Mouse (Mus musculus) thymus, postnatal 25 days (tissue): ENCODE data around the gene Macrod2.

ENCODE experiments used
- DNase-seq: peaks from one replicate; pipeline ENCODE4 v3.0.0; 2022

Macrod2 gene

DNA sequence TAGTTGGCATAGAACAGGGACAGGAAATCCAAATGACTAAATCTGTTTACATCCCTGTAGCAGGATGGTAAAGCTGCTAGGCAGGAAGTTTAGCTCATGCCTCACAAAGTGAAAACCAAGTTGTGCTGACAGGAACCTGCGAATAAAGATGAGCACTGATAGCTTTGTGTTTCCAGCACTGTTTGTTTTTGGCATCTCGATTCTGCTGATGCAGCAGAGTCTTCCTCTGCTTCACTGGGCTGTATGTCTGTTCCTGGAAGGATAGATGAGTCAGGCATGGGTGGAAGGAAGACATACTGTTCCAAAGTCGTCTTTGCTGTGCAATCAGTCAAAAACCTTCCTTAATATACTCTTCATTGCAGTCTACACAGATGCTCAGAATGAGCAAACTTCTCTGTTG is 942.6 kb downstream of the Macrod2 start:
- no peak for DNase-seq

DNA sequence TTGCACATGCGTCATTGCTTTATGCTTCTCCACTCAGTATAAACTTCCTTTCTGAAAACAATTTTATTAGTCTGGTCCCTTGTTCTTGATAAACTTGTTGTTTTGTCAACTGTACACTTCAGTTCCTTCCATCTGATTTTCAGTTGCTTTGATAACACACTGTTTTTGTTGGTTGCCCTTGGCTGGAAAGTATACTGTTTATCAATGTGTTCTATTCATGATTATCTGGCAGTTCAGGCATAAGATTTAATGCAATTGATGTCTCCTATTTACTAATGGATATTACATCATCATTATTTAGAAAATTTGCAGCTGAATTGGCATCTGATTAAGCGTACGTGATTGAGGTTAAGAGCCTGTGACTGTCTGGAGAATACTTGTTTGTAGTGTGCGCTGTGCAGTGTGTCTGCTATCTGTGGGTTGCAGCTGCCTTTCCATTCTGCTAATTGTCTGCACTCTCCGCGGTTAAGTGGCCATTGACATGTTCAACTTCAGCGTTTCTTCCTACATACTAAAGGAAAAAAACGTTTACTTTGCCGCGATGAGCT is 949.0 kb downstream of the Macrod2 start:
- DNase-seq = no peak

DNA sequence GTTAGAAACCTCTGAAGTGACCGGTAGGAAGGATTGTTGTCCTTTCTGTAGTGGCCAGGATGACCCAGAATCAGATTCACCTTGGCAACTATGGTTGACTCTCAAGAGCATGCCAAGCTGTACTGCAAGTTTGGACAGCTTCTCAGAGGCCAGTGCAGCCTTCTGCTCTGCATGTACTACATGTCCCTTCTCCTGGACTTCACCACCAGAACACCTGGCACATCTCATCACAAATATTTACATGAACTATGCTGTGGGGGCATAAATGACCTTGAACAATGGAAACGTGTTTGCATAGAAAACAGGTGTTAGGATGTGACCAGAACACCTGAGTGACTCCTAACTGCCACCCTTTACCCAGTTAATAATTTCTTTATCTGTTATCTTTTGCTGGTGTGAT is 957.5 kb downstream of the Macrod2 start:
- DNase-seq = no peak

DNA sequence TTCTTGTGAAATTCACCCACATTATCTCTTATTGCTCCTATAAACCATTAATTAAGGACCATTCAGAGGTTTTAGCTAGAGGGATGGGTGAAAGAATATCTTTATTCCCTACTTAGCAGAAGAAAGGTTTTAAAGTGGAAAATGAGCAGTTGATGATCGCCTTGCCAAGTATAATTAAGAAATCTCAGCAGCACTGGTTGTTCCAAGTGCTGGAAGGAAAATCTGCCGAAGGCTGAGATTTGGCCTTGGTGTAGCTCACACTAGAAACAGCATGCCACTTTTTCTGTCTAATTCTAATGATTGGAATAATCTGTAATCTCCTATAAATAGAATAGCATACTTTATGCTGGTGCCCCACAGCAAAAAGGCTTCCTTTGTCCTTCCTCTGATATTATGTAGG is 993.5 kb downstream of the Macrod2 start:
- DNase-seq = no peak

DNA sequence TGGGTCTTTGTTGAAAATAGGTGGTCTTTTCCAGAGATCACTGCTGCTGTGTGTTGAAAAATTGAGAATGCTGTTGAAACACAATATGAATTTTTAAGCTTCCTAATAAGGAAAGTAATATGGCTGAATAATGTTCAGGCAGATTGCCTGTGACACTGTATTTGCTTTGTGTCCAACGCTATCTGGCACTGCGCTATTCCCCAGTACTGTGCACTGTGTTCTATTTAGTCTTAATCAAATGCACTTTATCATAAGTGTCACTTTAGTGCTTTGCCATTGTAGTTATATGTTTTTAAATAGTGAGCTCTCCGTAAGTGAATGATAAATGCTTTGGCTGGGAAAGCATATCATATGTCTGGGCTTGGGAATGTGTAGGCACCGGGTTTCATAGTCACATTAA is 996.1 kb downstream of the Macrod2 start:
- DNase-seq = no peak

DNA sequence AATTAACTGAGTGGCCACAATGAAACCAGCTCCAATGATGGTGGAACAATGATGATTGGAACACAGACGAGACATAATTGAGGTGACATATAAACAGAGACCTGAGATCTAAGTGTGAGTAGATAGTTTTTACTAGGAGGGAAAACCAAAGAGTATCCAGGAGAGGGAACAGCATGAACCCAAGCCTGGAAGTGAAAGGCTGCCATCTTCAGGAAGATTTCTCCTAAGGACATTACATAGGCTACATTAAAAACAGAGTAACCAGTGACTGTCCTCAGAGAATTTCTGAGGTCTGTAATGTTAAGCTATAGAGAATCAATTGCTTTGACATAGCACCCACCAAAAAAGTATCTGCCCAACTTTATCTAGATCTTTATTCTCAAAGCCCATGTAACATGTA is 999.7 kb downstream of the Macrod2 start:
- no peak for DNase-seq

DNA sequence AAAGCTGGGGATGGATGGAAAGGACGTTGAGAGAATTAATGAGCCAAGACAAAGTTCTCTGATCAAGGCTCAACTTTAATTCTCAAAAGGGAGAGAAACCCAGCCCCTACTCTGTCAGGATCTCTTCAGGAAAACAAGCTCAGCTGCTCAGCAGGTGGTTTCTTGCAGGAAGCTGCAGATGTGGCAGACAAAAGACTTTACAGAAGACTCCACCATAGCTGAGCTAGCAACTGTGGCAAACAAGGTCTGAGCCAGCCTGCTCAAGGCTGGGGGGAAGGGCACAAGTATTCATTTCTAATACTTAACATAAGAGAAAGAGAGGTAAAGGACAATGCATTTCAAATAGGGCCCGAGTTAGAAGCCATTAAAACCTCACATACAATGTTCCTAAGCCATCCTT is 1013.7 kb downstream of the Macrod2 start:
- no peak for DNase-seq

DNA sequence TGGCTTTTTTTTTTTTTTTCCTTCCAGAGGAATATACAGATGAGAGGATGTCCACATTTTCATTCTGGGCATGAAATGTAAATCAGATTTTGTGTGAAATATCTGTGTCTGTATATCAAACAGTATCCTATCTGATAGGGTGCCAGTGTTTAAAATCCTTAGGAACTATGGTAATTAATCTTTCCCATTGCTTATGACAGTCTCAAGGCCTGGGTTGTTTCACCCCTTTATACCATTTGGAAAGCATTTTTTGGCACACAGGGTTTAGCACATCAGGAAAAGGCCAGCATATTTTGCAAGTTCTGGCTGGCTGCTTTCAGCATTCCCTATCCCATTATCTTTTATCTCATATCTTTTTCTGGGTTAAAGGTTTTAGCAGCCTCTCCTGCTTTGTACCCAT is 1021.3 kb downstream of the Macrod2 start:
- DNase-seq = no peak

DNA sequence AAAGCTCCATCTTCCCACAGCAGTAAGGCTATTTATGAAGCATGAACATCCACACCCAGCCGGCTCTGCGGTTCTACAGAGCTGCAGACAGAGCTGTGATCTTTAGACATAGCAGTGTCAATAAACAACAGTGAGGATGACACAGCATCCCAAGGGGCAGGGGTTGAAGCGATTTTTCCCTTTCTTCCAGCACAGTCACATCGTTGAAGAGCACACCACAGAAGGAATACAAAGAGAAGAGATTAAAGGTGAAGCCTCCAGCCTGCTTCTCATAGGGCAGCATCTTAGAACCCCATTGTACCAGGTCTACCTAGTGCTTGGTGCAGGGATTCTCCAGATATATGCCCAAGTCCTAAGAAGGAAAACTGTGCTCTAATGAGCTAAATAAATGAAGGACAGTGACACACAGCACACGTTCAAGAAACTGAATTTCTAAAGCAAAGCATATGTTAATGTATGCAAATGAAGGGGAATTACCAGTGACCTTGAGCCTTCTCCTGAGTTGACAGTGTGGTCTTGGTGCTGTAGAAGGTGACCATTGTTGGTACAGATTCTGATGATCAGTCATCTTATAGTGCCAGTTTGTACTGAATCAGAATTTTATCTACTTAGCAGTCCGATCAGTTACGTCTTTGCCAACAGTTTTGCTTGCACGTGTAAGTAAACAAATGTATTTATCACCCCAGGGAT is 1021.9 kb downstream of the Macrod2 start:
- DNase-seq = no peak

DNA sequence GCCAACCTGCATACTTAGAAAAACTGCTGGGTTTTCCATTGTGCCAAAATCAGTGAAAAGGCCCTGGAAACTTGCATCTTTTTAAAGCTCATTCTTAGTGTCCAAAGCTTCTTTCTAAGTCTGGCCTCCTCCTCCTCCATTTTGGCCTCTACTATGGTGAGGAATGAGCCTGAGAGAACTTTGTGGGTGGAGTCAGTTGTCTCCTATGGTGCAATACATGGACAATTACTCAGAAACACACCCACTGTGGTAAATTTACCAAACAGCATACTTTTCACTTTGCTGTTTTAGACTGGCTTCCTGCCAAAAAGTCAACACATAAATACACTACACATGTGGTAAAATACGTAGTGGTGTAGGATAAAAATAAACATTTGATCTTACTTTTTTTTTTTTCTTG is 1024.7 kb downstream of the Macrod2 start:
- no peak for DNase-seq

DNA sequence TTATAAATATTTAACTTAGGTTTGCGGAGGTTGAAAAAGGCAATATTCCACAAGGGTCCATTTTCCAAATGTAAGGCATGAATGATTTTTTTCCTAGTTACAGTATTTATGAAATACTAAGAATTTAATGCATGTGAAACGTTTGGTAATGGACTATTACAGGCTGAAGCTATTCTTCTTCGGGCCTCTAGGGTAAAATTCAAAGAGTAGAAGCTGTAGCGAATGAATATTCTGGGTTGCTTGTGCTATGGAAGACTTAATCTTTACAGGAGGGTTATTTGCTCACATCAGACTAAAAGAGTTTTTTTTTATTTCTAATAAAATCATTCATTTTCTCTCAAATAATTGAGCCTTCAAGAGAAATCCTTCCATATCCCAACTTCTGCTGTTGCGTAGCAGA is 1039.0 kb downstream of the Macrod2 start:
- DNase-seq = no peak

DNA sequence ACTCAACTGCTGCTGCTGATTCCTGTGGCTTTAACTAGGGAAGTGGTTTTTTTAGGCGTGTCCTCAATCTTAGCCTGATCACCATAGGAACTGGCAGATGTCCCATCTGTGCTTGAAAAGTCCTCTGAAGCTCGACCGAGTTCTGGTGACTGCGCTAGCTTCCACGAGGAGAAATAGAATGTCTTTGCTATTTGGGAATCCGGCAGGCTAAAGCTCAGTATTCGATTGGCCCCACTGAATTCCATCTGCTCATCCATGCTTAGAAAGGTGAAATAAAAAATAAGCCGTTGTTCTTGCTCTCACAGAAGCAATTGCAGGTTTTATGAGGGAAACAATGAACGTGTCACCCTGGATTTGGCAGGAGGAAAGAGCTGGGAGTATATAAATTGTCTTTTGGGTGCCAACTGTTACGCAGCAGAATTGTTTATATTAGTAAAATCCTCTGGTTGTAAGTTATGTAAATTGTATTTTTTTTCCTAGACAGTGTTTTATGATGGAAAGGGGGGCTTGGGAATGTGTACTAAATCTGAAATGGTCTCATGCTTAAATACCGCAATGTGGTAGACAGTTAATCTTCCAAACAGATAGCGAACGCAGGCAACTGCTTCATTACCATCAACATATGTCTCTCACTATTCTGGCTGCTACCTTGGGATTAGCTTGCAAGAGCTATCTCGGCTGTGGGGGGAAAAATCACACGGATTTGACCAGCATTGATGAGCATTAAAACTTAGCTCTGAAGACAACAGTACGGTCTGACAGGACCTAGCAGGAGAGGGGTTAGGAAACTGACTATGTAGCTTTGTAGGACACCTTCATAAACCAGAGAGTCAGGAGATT is 1039.8 kb downstream of the Macrod2 start:
- no peak for DNase-seq

DNA sequence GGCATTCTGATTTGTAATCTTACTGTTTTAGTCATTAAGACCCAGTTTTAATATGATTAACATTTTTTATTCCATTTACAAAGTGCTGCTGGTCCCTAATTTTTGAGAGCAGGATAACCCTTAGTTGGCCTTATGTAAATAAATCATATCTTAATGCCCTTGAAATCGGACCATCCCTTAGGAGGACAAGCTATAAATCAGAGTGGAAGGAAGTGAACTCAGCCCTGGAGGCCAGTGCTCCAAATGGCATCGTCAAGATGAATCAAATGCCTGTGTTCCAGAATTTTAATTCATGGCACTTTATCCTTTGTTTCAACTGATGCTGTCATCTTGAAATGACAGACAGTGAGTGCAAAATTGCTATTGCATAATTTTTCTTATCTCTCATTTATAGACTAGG is 1046.8 kb downstream of the Macrod2 start:
- no peak for DNase-seq

DNA sequence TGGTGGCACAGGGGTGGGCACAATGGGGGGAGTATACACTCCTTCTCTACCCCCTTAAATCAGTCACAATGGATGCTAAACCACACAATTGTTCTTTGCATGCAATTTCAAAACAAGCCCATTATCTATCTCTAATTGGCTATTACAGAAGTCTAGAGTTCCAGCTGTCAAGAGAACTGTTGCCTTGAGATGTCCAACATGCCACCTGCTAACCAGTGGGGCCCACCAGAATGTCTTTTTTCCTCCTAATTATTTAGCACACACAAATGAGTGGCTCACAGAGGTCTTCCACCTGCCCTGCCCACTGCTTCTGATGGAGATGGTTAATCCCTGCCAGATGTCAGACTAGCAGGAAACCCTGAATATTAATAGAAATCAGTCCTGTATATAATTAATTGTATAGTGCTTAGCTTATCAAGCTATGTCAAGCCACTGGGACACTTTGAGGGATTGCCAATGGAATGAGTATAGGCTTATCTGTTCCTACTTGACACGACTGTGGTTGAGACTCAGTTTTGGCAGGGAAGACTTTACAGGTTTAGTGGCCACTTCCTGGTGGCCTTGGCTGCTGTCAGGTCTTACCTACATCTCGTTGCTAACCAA is 1054.1 kb downstream of the Macrod2 start:
- no peak for DNase-seq

DNA sequence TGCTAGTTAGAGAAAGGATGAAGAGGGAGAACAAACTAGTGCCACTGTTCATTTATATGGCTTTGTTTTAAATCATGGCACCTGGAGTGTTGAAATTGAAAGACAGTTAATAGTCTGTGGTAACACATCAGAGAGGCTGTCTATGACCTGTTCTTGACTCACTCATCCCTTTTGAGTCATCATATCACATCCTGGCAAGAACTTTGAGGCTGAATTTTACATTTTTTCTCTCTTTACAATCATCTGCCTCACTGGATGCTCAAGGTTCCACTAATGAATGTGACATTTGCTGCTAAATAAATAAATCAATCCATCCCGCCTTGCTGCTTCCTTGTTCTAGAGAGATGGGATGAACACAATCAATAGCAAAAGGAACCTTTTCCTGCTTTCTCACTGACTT is 1068.8 kb downstream of the Macrod2 start:
- DNase-seq = no peak

DNA sequence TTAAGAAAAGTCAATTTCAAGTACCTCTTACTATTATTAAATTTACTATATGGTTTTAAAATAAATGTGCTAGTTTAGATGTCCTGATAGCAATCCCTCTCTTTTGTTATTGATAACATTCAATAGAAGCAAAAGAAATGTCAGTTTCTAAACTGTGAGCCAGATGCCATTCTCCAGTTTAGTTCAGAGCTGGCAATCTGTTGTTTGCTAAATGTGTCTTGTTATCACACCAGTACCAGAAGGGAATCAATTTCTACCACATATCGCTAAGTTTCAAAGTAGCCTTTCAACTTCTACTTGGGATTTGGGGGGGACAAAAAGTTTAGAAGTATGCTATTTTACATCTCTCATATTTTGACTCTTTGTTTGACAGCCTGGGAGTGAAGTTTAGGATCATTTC is 1077.7 kb downstream of the Macrod2 start:
- DNase-seq = no peak

DNA sequence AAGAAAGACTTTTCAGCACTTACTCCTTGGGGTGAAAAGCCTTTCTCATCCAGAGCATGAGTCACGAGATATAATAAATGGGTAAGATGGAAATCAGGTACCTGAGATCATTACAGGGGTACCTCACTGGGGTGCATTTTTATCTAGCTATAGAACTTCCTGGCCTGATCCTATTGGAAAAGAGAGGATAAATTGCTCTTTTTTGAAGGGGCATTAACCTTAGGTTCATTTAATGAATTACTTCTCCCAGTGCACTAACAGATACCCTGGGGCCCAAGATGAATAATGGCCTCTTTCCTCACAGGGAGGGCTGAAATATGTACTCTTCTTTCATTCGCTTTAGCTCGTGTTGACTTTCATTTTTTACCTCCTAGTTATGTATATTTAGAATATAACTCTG is 1082.5 kb downstream of the Macrod2 start:
- no peak for DNase-seq

DNA sequence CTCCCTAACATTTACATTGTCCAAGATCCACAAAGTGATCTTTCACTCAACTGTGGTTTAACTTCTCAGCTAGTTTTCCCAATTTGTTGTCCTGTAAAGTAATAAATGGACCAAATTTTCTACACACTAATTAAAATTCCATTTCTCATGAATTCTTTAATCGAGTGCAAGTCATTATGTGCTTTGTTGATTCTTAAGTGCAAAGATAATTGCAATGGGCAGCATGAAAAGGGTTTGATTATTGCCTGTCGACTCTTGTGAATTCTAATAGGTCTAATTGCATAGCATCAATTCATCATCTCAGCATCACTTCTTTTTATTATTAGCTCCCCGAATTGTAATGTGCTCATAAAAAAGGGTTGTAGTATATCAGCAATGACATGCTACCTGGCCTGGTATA is 1095.4 kb downstream of the Macrod2 start:
- DNase-seq = no peak

DNA sequence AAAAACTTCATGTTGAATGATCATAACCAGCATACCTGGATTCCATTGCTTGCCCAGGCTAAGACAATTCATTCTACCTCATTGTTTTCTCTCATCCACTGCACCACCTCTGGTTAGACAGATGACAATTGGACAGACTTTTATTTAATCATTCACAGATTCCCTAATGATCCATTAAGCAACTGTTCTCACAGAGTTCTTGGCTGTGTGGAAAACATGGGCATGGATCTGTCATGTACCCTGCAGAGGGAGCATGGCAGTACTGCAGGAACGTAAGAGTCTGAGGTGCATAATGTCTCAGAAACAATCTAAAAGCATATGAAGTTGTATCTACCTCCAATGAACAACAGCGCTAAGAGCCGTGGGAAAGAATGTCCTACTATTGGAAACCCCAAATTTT is 1110.3 kb downstream of the Macrod2 start:
- no peak for DNase-seq

DNA sequence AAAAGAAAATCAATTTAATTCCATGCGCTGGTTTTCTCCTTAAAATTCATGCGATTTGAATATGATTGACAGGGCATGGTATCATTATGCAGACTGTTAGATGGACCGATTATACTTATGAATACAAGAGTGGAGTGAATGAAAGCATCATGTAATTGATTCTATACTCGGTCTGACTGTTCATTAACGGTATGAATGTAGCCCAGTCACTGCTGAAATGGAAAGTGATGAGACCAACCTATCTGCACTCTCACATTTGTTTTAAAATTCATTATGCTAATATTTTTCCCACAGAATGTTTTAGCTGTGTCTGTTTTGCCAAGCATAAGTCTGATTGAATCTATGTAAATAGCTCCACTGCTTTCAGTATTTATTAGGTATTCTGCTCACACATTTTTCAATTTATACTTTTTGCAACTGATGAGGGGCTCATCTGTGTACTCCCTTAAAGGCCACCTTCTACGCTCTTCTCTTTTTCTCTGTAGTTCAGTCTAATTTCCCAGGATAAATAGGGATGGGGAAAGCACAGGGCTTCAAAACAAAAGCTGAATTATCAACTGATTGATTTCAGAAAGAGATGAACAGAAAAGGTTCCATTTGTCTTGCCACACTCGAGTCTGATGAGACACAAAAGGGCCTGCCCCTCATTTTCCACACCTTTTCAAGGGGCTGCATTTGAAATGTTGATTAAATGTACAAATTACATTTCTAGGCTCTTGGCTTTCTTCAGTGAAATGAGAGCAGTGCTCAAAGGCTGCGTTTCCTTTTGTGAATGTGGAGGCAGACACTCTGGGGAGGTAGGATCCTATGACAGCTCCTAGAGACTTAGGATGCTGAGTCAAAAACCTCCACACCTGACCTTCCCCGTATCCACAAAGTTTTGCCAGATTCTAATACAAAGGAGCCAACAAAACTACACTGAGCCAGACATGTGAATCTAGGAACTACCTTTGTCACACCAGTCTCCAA is 1113.1 kb downstream of the Macrod2 start:
- DNase-seq = no peak

DNA sequence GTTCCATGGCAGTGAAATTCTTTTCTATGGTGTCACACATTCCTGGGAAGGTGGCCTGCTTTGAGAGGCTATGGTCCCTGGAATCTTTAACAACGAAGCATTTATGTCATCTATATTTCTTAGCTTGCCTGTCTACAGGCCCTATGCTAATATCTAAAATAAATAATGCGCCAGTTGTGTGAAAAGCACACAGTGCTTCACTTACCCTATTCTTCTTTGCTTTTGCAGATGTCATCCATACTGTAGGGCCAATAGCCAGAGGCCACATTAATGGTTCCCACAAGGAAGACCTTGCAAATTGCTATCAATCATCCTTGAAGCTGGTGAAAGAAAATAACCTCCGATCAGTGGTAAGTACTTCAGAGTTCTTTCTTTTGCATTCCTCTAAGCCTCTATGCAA is 1119.9 kb downstream of the Macrod2 start:
- DNase-seq = no peak

DNA sequence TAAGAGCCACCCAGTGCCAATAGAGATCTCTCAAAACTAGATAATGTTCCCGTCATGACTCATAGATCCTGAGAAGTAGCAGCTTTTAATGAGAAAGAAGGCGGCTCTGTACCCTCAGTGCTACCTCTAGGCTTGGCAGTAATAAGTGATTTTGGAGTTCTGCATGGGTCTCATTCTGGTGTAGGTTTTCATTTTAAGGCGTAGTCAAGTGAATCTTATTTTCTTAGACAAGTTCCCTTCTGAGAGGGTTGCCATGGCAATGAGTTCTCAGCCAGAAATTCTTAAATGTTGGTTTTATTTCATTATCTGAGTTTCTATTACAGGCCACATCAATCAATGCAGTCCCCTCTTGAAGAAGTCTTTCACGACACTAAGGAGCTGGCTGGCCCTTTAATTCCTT is 1127.0 kb downstream of the Macrod2 start:
- no peak for DNase-seq

DNA sequence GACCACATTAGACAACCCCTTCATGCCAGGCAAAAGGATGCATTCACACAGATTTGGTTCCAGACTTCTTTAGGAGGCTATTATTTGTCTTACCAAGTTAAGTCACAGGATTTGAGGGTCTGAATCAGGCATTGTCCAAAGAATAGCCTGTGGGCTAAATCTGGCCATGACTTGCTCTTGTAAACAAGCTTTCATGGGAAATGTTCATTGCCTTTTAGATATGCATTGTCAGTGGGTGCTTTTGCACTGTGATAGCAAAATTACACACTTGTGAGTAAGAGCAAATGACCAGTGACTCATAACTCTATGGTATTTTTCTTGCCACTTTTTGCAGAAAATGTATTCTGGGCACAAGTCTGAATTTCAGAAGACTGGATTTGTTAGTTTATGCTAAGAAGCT is 1150.8 kb downstream of the Macrod2 start:
- DNase-seq = no peak
